Mouse (Mus musculus) heart, embryonic 16.5 days (tissue): Measurements from ENCODE around the gene Fam169a. TPM values are rescaled to one million over a fixed set of nuclear protein-coding genes. Genes with fewer than 3 reads are reported as not detected.

Source experiments
- polyA plus RNA-seq: library from polyadenylated mRNA; unstranded; fragments of >200 nt; fragmentation: Nextera tagmentation; extraction: Ambion mirVana; gene quantifications from 2 replicates; pipeline ENCODE4 v1.2.1, GENCODE M21; 2015

The Fam169a gene
- polyA plus RNA-seq, 1 experiment from 2014 or later, result 2.5 TPM

Other genes starting within 250 kb of the Fam169a start
- gene Gcnt4, start 142.6 kb upstream of the Fam169a start, polyA plus RNA-seq, result 0.29 and 0.41 TPM in 2 replicates
- gene 1700029F12Rik, start 32.9 kb upstream of the Fam169a start, polyA plus RNA-seq, result not detected in 2 replicates
- gene Gm6169, start 32.0 kb downstream of the Fam169a start, polyA plus RNA-seq, result 2.4 and 9.4 TPM in 2 replicates
- gene Gfm2, start 70.7 kb downstream of the Fam169a start, polyA plus RNA-seq, result 31.4 and 33.9 TPM in 2 replicates
- gene Nsa2, start 70.7 kb downstream of the Fam169a start, polyA plus RNA-seq, result 37.4 and 41.8 TPM in 2 replicates
- gene Hexb, start 131.1 kb downstream of the Fam169a start, polyA plus RNA-seq, result 37.0 and 46.5 TPM in 2 replicates
- gene Enc1, start 173.8 kb downstream of the Fam169a start, polyA plus RNA-seq, result 4.7 and 4.9 TPM in 2 replicates